Mouse (Mus musculus) right cerebral cortex, postnatal 10 days (tissue): ENCODE results near the gene Tmem178.

Source experiments
- DNase-seq, 2 experiments: peaks; one replicate each; pipeline ENCODE4 v3.0.0; 2021; ENCODE audit warnings: low spot score in 2 of 2

Gene Tmem178

DNA sequence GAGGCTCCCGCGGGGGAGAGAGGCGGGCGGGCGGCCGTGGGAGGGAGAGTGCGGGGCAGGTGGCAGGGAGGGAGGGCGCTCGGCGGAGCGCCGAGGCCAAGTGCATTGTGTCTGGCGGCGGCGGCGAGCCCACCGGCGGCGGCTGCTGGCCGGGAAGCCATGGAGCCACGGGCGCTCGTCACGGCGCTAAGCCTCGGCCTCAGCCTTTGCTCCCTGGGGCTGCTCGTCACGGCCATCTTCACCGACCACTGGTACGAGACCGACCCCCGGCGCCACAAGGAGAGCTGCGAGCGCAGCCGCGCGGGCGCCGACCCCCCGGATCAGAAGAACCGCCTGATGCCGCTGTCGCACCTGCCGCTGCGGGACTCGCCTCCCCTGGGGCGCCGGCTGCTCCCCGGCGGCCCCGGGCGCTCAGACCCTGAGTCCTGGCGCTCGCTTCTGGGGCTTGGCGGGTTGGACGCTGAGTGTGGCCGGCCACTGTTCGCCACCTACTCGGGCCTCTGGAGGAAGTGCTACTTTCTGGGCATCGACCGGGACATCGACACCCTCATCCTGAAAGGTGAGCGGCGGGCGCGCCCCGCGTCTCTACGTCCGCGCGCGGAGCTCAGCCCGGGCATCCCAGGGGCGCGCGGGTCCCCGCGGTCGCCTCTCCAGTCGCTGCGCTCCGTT, at the start of gene Tmem178:
Tmem178 (plus strand) TSS at position 103 of the 669 bp plus-strand sequence.
- DNase-seq, result peak in 1 of 2 experiments; percentile 57

DNA sequence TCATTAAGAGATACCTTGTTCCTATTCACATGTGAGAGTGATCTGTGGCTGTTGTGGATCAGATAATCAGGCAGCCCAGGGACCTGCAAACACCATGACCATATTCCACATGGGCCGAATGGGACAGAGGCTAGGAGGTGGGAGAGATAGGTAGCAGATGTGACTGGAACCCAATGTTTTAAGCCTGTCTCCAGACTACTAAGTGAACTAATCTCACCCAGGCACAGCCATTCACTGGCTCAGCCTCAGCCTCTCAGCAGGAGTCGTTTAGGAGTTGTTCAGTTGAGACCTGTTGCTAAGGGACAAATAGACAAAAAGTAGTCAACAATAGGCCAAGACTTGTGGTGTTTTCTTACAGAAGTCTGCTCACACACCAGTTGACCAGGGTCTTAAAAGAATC, 48.0 kb upstream of the Tmem178 start:
- no peak for DNase-seq

DNA sequence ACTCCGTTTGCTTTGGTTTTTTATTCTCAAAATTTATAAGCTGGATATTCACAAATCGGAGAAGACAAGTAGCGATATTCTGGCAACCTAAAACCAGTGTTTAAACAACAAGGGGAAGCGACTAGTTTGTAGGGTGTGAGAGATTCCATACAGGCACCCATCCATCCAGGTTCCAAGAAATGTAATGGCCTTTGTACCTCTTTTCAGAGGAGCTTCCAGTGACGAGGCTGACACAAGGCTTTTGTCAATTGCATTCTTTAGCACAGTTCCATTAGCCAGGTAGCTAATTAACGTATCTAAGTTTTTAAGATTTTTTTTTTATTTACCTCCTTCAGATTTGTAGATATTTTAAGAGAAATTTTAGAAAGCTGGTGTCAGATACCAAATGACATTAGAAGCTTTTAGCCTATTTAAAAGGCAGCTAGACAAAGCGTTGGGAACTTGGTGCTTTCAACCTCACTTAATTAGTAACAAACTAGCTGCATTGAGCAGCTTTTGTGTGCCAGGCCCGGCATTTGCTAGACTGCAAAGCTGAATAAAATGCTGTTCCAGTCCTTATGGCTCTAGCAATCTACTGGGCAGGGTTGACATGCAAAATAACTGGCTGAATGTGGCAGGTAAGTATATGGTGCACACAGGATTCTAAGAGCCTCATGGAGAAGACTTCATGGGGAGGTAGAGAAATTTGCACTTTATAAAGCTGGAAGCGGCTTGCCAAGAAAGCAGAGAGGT, 46.6 kb upstream of the Tmem178 start:
- no peak for DNase-seq

DNA sequence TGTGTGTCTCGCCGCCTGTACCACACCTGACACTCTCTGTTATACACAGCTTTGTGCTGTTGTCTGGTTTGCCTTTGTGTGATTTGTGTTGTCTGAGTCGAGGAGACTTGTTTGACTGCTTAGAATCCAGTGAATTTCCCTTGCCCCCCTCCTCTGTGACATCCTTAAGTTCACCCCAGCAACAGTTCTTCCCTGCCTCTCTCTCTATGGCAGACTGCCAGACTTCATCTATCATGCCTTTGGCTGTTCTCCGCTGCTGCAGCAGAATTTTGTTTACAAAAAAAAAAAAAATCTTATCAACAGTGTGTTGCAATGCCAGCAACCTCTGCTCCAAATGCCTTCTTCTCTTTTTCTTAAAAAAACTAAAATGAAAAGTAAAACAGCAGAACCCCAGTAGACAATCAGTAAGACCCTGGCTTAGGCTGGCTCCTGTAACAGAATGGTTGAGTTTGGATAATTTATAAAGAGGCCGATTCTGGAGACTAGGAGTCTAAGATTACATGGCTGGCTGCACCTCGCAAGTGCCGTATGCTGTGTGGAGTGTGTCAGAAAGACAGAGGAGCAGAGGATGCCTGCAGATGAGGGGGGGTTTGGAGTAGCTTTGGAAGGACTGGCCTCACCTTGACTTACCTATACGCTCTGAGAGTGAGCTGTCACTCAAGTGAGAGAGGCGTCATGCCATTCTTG, 44.8 kb upstream of the Tmem178 start:
- peak in 1 of 2 experiments; percentile 43 for DNase-seq

DNA sequence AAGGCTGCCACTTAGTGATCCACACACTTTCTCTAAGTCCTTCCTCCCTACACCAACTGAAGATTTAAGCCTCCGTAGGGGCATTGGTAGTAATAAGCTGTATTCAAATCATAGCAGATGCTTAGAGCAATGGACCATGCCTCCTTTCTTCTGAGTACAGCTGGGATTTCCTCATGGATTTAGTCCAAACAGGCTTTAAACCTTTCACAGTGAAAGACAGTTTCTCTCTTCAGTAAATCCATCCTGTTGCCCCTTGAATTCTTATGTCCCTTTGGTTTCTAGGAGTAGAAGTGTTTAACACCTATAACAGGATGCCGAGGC, 44.3 kb upstream of the Tmem178 start:
- DNase-seq, result no peak

DNA sequence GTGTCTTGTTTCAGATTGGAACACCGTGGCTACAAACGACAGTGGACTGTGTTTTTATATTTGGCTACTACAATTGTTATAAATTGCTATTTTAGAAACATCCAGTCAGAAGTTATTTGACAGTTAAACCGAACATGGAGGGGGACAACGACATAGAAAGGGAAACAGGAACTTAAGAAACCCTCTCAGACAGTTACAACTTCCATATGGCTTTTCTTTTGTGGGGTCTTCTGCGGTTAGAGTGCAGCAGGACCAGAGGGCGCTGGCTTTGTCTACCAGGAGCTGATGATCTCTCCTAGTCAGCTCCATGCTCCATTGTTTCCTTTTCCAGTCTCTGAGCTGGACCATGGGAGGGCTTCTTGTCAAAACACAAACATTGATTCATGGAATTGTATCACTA, 42.5 kb upstream of the Tmem178 start:
- no peak for DNase-seq

DNA sequence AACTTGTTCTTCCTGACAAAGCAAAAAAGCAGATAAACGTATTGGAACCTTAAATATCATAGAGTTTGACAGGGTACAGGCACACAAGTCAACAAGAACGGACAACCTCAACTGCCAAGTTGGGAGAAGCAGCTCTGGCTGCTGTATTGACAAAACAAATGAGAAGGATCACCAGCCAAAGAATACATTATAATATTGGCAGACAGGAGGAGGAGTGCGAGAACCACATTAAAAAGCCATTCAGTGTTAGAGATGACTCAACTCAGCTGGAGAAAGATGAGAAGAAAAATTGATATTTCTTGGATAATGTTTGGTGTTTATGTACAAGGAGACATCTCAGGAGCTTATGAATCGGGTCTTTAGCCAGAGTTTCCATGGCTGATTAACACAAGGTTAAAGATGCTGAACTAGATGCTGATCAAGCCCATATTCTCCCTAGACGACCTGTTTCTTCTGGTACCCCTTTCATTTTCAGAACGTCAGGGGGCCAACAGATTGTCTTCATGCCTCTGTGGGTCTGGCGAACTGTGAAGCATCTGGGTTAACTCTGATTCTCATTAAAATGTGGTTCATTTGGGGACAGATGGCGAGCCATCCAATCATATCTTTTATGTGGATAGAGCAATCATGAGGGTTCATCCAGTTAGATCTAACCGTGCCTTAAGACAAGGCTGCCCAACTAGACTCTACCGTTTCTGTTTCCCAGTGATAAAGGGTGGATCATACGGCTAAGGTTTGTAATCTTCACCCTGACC, 41.1 kb upstream of the Tmem178 start:
- no peak for DNase-seq

DNA sequence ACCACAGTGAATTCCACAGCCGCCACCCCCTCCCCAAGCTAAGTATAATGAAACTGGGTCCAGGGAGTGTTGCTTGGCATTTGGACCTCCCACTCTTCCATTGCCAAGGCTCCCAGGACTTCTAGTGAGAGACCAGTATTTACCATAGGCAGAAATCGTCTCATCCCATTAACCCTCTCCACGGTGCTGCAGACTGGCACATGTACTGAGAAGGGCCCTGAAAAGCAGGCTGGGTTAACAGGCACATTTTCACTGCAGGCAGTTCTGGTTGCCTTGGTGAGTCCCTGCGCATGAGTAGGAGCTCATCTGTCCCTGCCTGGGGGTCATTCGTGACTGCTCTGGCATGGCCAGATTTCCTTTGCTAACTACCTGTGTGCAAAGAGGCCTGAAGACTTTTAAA, 40.4 kb upstream of the Tmem178 start:
- no peak for DNase-seq

DNA sequence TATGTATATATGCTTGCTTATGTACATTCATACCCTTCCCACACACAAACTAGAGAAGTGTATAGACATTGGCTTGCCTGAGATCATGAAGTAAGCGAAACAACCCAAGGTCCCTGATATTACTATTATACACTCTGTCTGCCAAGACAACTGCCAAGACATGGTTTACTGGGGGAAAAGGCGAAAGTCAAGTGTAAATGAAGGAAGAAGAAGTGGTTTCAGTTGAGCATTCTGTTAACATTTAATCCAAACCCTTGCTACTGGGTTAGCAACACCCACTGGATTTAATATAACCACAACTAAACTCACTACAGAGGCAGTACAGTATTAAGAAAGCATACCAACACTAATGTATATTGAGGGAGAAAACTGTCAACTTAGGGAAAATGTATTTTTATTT, 28.8 kb upstream of the Tmem178 start:
- DNase-seq, result no peak

DNA sequence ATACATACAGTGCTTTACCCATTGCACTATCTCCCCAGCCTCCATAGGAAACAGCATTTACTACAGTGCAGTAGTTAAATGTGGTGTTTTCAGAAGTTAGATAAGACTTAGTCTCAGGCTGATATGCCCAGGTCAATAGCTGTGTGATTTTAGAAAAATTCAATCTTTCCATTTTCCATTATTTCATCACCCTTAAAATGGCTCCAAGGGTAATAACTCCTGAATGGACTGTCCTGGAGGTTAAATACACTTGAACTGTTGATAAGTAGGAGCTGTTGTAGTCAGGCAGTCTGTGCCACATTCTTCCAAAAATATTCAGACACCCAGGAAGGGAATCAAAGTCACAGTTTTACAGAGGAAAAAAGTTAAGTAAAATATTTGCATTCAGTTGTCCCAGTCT, 25.2 kb upstream of the Tmem178 start:
- no peak for DNase-seq

DNA sequence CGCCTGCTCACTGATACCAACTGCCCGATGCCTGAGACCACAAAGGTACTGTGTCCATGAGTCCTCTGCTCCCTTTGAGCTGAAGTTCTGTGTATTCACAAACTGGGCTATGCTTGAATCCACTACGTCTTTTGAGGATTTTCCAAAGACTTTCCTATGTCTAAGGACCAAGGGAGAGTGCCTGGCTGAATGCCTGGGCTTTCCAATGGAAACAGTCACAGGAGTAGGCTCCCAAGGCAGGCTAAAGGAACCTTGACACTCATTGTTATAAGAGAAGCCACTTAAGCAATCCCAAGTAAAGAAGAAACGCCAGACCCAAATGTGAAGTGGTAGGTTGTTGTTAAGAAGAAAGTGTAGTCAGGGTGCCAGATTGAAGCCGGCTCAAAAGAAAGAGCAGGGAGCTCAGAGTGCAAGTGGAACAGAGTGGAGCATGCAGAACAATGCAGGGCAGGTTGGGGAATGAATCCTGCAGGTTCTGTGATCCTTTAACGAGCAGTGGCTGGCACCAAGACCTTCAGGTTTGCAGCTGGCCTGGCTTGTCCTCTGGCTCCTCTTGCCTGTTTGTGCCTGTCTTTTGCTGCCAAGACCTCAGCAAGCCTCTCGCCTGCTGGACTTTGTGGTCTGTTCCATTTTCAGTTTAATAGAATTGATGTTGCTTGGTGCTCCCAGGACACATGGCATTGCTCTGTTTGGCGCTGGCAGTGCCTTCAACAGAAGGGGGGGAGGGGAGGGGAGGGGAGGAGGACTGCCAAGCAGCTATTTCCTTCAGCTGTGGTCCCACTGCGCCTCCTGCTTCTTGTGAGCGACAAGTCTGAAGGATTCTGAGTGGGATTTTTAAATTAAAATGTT, 22.9 kb upstream of the Tmem178 start:
- DNase-seq, result peak; percentile 74 to 75

DNA sequence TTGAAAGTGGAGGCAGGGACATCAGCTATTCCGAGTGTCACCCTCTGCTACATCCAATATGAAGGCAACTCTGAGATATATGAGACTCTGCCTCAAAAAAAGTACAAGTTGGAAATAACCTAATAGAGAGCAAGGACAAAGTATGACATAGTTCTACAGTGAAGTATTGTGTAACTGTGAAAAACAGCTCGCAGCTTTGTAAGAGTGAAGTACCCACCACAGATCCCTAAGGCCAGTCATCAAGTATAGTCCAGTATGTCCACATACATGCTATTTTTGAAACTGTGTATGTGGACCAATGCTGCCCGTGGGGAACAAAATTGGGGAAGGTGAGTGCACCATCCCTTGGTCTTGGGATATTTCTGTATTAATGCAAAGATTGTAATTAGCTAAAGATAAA, 18.9 kb upstream of the Tmem178 start:
- no peak for DNase-seq

DNA sequence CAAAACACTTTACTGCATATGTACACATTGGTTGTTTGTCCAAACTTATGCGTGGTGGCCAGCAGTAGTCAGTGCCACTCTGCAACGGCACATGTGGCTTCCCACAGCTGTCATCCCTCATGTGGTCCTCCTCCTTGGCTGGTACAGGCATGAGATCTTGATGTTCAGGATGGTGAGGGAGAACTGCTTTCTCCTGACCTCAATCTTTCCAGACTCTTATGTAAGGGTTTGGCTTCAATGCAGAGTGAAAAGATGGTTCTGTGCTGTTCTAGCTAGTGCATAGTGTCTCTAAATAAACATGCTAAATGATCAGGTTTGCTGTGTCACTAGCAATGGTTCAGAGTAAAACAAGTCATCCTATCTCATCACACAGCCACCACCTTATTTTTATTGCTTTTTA, 17.3 kb upstream of the Tmem178 start:
- no peak for DNase-seq

DNA sequence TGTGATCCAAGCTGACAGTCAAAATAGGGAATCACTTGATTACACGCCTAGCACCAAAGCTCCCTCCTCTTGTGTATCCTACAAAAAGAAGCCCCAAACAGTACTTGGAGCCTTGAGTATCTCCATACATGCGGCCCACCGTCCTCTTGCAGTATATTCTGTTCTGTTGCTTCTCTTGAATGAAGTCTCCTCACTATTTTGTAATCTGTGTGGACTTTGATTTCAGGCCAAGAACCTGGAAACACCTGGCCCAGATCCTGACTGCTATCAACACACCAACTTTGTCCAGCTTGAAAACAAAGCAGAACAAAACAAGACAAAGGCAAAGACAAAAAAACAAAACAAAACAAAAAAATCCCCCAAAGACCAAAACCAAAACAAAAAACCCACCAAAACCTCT, 11.7 kb upstream of the Tmem178 start:
- no peak for DNase-seq

DNA sequence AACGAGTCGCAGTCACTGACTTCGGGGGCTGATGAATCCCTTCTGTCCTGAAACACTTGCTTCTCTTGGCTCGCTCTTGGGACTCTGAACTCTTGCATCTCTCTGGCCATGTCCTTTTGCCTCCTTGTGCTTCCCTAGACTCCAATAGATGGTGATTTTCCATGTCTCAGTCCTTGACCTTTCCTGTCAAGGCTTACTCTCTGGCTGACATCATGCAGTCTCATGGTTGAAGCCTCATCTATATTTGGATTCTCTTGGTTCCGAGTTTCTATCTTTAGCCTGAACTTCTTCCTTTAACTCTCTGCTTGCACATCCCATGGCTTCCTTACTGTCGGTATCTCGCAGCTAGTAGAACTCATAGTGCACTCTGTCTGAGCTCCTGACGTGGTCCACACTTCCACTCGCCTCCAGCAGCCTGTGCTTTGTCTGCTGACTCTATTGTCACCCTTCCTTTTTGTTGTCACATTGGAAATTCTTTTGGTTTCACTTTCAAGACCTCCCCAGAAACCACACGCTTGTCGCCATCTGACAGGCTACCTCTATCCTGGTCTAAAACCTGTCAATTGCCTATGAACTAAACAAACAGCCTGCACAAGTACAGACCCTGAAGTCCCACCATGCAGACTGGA, 10.9 kb upstream of the Tmem178 start:
- DNase-seq, result no peak

DNA sequence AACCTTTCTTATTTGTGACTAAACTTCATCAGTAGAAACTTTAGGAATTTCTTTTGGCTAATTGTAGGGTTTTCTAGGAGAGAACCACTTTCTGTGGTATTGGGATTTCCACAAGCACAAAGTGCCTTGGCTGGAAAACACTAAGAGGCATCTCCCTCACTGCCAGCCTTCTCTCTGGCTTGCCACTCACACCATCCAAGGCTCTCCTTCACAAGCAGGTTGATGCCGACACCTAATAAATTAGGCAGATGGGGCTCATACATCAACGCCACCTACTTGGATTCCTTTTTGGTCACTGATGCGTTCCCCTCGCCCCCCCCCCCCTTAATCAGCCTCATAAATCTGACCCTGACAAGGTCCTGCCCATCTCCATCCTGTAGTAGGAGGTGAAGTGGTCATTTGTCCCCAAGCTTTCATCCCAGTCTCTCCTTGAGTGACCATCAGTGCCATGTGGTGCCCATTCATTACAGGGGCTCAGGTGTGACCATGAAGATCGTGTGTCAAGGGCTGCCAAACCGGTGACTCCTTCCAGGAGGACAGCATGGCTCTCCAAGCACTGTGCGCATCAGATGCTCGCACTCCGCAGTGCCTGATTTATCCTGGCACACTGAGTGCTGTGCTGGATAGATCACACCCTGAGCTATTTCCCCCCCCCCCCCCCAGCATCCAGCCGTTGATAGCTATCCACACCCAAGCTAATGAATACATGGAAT, 8.5 kb upstream of the Tmem178 start:
- DNase-seq, result no peak

DNA sequence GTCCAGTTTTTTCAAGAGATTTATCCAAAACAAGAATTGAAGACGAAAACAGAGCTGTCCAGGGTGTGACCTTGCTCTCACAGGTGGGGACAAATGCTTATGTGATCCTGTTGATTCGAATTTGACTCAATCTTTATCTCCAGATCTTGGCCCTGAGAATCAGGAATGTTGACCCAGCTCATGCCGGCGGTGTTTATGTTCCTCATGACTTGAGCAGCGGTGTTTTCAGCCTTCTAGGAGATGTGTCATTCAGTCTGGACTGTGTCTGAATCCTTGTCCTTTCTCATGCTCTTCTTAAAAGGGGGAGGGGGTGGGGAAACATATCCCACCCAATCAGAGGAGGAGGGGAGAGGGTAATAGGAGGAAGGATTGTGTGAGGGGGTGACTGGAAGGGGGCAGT, 7.9 kb upstream of the Tmem178 start:
- no peak for DNase-seq

DNA sequence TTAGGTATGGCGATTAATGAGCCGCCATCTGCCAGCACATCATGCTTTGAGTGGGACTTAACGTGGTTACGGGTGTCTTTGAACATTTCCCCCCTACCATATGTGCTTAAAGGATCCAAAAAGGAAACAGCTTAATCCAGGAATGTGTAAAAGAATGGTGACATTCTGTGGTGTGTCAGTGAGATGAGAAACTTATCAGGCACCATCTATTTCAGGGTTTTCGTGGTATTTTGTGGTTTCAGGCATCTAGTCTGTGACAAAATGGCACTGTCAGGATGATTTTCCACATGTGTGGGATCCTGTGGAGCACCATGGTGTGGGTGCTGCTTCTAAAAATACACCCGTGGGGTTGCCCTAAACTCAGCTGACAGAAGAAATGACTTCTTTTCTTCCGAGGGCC, 4.6 kb upstream of the Tmem178 start:
- no peak for DNase-seq

DNA sequence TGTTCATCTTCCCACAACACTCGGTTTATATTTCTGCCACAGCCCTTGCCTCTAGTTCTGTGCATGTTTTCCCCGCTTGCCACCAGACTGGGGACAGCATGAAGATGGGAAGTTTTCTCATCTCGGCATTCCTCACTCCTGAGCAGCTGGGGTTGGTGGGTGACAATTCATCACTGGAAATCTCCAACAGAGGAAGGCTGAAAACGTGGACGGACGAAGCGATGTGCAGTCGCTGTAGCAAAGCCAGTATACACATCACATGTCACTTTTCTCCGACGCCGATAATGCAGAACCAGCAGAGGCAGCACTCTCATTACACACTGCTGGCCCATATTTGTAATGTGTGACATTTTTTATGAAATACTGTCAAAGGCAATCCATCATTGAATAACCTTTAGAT, 2.6 kb upstream of the Tmem178 start:
- peak; percentile 50 to 56 for DNase-seq

DNA sequence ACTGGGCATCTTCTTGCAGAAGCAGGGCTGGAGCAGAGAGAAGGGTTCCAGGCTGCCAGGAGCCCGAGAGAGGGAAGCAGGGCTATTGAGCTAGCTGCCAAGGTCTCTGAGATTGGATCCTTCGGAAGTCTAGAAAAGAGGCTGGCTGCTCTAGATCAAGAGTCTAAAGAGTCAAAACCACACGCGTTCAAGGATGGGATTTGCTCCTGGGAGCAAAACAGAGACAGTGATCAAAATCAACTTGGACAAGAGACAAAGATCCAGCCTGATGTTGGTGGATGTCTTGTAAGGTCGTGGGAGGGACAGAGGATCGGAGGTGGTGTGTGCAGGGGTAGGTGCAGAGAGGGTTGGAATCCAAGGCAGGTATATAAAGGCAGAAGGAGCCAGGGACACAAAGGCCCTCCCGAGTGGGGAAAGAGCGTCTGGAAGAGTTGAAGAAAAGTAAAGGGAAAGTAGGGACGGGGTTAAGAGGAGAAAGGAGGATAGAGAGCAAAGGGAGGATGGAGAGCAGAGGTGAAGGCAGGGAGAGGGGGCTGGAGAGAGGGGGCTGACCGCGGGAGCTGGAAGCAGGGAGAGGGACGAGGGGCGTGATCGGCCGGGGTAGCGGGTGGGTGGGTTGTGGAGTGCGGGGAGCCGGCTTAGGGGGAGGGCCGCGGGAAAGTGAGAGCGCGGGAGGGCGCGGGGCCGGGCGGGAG, 450 bp upstream of the Tmem178 start:
- no peak for DNase-seq
